Mouse (Mus musculus) ES-E14 (cell line): ENCODE data around the gene Kcnd2. TPM values are rescaled to one million over a fixed set of nuclear protein-coding genes. Genes with fewer than 3 reads are reported as not detected.

Experiments
- DNase-seq: peaks from one replicate; pipeline ENCODE4 v3.0.0-alpha.2; 2013; ENCODE audit warnings: low read depth, low spot score
- H3K27ac ChIP-seq: 2 replicates; pipeline ENCODE4 v1.5.1; 2012; ENCODE audit warnings: low read depth, mild to moderate bottlenecking, low read length, moderate library complexity, mixed read lengths; ENCODE audit not compliant: poor library complexity, insufficient read depth, severe bottlenecking
- H3K36me3 ChIP-seq: 2 replicates; pipeline ENCODE4 v1.6.1; 2012; ENCODE audit warnings: mild to moderate bottlenecking, low read length, moderate library complexity, mixed read lengths; ENCODE audit not compliant: control insufficient read depth, poor library complexity, insufficient read depth, severe bottlenecking
- H3K4me1 ChIP-seq, 2 experiments: fragments of 150-350 bp in 1 of 2; sonication (generic) in 1 of 2; 2 replicates each; pipeline ENCODE4 v1.6.1; 2012; ENCODE audit warnings: low read length in 2 of 2, mild to moderate bottlenecking in 1 of 2, mixed read lengths in 1 of 2; ENCODE audit not compliant: control insufficient read depth in 2 of 2, insufficient read depth in 2 of 2, poor library complexity in 1 of 2
- H3K4me3 ChIP-seq, 2 experiments: fragments of 150-350 bp in 1 of 2; sonication (generic) in 1 of 2; 2 replicates each; pipeline ENCODE4 v1.5.1; 2012; ENCODE audit warnings: low read length in 2 of 2, low read depth in 1 of 2, mild to moderate bottlenecking in 1 of 2, mixed read lengths in 1 of 2; ENCODE audit not compliant: insufficient read depth in 1 of 2, poor library complexity in 1 of 2, severe bottlenecking in 1 of 2
- H3K9ac ChIP-seq: 2 replicates; pipeline ENCODE4 v1.6.1; 2012; ENCODE audit warnings: low read depth, mild to moderate bottlenecking, low read length, mixed read lengths; ENCODE audit not compliant: poor library complexity, insufficient read depth, severe bottlenecking
- H3K9me3 ChIP-seq: fragments of 150-350 bp; sonication (generic); 2 replicates; pipeline ENCODE4 v1.6.1; 2012; ENCODE audit warnings: low read depth, mild to moderate bottlenecking, low read length; ENCODE audit not compliant: control insufficient read depth, insufficient read depth
- CHD2 ChIP-seq: IDR thresholded peaks from 2 replicates; pipeline ENCODE4 v1.6.1; 2014; ENCODE audit warnings: mild to moderate bottlenecking, low read depth, low read length, inconsistent platforms
- HCFC1 ChIP-seq: IDR thresholded peaks from 2 replicates; pipeline ENCODE4 v1.6.1; 2012; ENCODE audit warnings: low read length, inconsistent platforms, borderline replicate concordance; ENCODE audit not compliant: insufficient read depth
- MAFK ChIP-seq: IDR thresholded peaks from 2 replicates; pipeline ENCODE4 v1.6.1; 2014; ENCODE audit warnings: mild to moderate bottlenecking, low read depth, low read length, inconsistent platforms; ENCODE audit not compliant: insufficient read depth
- ZC3H11A ChIP-seq: IDR thresholded peaks from 2 replicates; pipeline ENCODE4 v1.6.1; 2012; ENCODE audit warnings: low read depth, mild to moderate bottlenecking, inconsistent platforms, low read length, borderline replicate concordance
- ZNF384 ChIP-seq: IDR thresholded peaks from 2 replicates; pipeline ENCODE4 v1.6.1; 2012; ENCODE audit warnings: low read depth, low read length, inconsistent platforms
- in situ Hi-C, 2 experiments: fragments of 600-800 bp; cut with MboI; formaldehyde crosslinking; loops; one replicate each; pipeline ENCODE4 v1.15.1; 2025; ENCODE audit warnings: low sequenced_read_pairs in 2 of 2, inconsistent platforms in 1 of 2; ENCODE audit not compliant: unreplicated experiment in 2 of 2
- total RNA-seq: library from RNA; depleted of rRNA; stranded (reverse); fragments of 300-350 nt; gene quantifications from 2 replicates; pipeline ENCODE4 v1.2.3, GENCODE M21; 2012

Gene Kcnd2
- total RNA-seq, 1 experiment: 0.36 TPM

DNA sequence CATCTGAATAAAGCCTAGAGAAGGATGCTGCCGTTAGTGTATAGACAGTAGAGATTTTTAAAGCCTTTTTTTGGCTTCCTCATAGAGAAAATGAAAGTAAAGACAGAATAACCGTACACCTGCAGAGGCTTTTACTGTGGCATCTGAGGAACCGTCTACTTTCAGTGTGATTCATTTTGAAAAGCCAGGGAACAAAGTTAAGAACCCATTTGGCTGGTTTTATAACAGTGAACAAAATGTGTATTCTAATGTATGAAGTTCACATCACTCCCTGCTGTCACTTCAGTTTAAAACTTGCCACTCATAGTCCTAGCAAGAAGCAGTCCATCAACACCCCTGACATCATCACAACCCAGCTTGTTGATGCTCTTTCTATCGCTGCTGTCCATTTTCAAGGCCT is 414.7 kb downstream of the Kcnd2 start:
- in situ Hi-C loops: no loop called here
- H3K36me3 ChIP-seq: no peaks in the 10 kb centered on the region

GRCm38 (mm10) chr6:21655681-21656080 is 440.4 kb downstream of the Kcnd2 start:
- TF ChIP-seq MAFK: no peak
- no peak for TF ChIP-seq HCFC1
- TF ChIP-seq ZC3H11A: no peak
- no peak for TF ChIP-seq ZNF384
- TF ChIP-seq CHD2: no peak
- no peak for DNase-seq
- no peak overlapping the region for H3K9ac ChIP-seq
- H3K27ac ChIP-seq: no peak overlapping the region
- in situ Hi-C loops: no loop called here
- no peaks in the 10 kb centered on the region for H3K4me1 ChIP-seq
- H3K36me3 ChIP-seq: no peaks in the 10 kb centered on the region
- H3K9me3 ChIP-seq: no peaks in the 10 kb centered on the region
- no peak overlapping the region for H3K4me3 ChIP-seq

More for the DNA sequence above, 414.7 kb downstream of the Kcnd2 start:
- no peak overlapping the region for H3K4me3 ChIP-seq
- DNase-seq: no peak
- H3K9me3 ChIP-seq: no peaks in the 10 kb centered on the region
- H3K27ac ChIP-seq: no peak overlapping the region
- TF ChIP-seq HCFC1 (no peak), CHD2 (no peak), MAFK (no peak), ZNF384 (no peak), ZC3H11A (no peak)
- no peaks in the 10 kb centered on the region; a peak in 1 of 4 replicates for H3K4me1 ChIP-seq
- H3K9ac ChIP-seq: no peak overlapping the region

DNA sequence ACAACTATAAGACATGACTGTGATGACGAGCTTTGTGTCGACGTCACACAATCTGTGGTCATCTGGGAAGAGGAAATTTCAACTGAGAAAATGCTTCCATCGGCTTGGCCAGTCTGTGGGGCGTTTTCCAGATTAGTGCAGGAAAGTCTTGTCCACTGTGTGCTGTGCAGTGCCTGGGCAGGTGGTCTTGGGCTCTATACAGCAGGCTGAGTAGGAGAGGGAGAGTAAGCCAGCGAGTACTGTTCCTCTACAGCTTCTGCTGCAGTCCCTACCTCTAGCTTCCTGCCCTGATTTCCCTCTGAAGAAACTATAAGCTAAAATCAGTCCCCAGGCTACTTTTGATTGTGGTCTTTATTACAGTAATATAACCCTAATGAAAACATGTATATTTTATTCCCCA is 448.8 kb downstream of the Kcnd2 start:
- DNase-seq: no peak
- TF ChIP-seq ZNF384 (no peak), MAFK (no peak), CHD2 (no peak), HCFC1 (no peak), ZC3H11A (no peak)
- Histone ChIP-seq H3K27ac (no peak overlapping the region), H3K4me3 (no peak overlapping the region), H3K9me3 (no peaks in the 10 kb centered on the region), H3K4me1 (no peaks in the 10 kb centered on the region), H3K9ac (no peak overlapping the region), H3K36me3 (no peaks in the 10 kb centered on the region)
- in situ Hi-C loops: no loop called here

- Histone ChIP-seq H3K4me3 (no peak overlapping the region), H3K27ac (no peak overlapping the region), H3K4me1 (no peaks in the 10 kb centered on the region), H3K9me3 (no peaks in the 10 kb centered on the region), H3K9ac (no peak overlapping the region), H3K36me3 (no peaks in the 10 kb centered on the region)
- in situ Hi-C loops: no loop called here
- DNase-seq: no peak
- TF ChIP-seq CHD2: no peak
These were observed 449.3 kb downstream of the Kcnd2 start for GRCm38 (mm10) chr6:21664638-21665037.

GRCm38 (mm10) chr6:21684252-21684651 is 468.9 kb downstream of the Kcnd2 start:
- in situ Hi-C loops: no loop called here
- DNase-seq: no peak
- H3K36me3 ChIP-seq: no peaks in the 10 kb centered on the region
- H3K9ac ChIP-seq: no peak overlapping the region
- H3K27ac ChIP-seq: no peak overlapping the region
- TF ChIP-seq CHD2: no peak
- no peak for TF ChIP-seq ZNF384
- TF ChIP-seq ZC3H11A: no peak
- TF ChIP-seq MAFK: no peak
- no peak for TF ChIP-seq HCFC1
- H3K9me3 ChIP-seq: no peaks in the 10 kb centered on the region
- no peaks in the 10 kb centered on the region for H3K4me1 ChIP-seq
- H3K4me3 ChIP-seq: no peak overlapping the region
